Mouse (Mus musculus) bone marrow macrophage, adult 2 months (primary cell): ENCODE data around the gene Cdc42ep4.

Experiments
- CTCF ChIP-seq: IDR thresholded peaks from 2 replicates; pipeline ENCODE4 v1.5.1; 2012; ENCODE audit warnings: low read depth, mild to moderate bottlenecking, low read length, moderate library complexity
- POLR2A ChIP-seq: IDR thresholded peaks from 2 replicates; pipeline ENCODE4 v1.6.1; 2012; ENCODE audit warnings: mild to moderate bottlenecking, low read depth, low read length, borderline replicate concordance

- no peak for TF ChIP-seq CTCF
- no peak for TF ChIP-seq POLR2A
Observed at GRCm38 (mm10) chr11:113785406-113786171, 33.9 kb upstream of the Cdc42ep4 start.
